Mouse (Mus musculus) kidney, postnatal 4 days (tissue): ENCODE data around the gene Pip5k1a.
"Not testable (repeated sequence)": the region's sequence is repeated elsewhere in the genome, so short reads cannot be mapped to it uniquely, and the experiment has no call there.

Experiments
- DNase-seq, 2 experiments: peaks; one replicate each; pipeline ENCODE4 v3.0.0; 2021; ENCODE audit warnings: mixed read lengths in 2 of 2

Gene Pip5k1a

DNA sequence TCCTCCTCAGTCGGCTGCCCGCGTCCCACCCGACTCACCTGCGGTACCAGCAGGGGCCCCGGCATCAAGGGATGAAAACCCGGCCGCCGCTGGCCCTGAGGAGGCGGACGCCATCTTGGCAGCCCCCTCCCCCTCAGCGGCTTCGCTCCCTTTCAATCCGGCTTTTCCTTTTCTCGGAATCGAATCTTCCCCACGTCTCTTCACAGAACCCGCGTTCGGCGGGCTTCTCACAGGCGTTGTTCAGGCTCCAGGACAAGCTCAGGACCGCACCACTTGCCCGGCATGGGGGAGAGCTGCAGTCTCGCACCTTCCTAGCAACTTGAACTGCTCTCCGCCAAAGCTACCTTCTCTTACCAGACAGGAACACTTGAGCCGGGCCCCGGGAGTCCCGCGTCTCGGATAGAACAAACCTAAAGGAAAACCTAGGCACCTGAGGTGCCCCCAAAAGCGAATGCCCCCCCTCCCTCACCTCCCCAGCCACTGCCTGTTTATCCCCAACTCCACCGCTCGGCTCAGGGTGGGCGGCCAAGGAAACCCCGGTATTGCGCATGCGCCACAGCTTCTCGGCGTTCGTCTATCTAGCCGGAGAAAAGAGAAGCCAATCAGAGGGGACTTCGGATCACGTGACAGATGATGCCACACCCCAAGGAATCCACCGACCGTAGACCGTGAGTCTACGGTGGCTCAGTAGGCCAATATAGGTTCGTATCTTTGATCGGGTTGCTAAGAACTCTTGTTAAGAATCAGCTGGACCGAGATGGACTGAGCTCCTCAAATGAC lies at the start of gene Pip5k1a:
Pip5k1a (minus strand) TSS at position 593 of the 780 bp plus-strand sequence.
- DNase-seq, result peak; percentile 97 to 98

DNA sequence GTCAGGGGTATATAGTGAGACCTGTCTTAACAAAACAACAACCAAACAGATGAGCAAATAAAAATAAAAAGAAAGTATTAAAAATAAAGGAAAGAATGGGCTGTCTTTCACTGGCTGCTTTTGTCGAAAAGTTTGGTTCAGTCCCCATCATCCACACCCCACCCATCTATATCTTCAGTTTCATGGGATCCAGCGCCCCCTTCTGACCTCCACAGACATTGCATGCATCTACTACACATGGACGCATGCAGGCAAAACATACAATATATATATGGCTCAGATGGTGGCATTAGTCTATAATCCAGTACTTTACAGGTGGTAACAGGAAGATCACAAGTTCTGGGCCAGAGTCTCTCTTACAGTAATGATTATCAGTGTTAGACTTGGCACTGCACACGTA lies 47.1 kb upstream of the Pip5k1a start:
- peak; percentile 64 to 67 for DNase-seq

DNA sequence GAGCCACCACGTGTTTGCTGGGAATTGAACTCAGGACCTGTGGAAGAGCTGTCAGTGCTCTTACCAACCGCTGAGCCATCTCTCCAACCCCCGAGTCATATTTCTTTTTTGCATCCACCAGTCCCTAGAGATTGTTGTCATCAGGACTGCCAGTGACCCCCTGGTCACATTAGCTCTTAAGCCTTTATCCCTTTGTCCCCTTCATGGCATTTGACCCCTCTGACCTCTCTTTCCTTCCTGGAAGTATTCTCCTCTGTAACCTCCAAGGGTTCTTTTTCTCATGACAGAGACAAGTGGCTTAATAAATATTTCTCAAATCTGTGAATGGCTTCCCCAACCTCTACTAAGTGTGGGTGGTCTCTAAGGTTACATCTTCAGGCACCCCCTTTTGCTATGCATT lies 41.2 kb upstream of the Pip5k1a start:
- DNase-seq, result no peak

DNA sequence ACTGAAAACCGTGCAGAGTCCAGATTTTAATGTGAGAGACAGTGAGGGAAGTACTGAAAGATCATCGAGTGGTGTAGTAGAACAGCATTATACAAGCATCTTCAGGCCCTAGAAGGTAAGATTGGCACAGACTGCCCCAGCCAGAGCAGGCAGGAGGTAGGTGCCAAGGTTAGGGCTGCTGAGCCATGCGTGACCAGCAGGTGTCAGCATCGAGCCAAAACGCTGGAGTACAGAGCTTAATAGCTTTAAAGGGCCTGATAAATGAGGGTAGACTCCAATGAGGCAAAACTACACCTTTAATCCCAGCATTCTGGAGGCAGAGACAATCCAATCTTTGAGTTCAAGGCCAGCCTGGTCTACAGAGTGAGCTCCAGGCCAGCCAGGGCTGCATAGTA lies 35.9 kb upstream of the Pip5k1a start:
- DNase-seq, result peak; percentile 92 to 93

DNA sequence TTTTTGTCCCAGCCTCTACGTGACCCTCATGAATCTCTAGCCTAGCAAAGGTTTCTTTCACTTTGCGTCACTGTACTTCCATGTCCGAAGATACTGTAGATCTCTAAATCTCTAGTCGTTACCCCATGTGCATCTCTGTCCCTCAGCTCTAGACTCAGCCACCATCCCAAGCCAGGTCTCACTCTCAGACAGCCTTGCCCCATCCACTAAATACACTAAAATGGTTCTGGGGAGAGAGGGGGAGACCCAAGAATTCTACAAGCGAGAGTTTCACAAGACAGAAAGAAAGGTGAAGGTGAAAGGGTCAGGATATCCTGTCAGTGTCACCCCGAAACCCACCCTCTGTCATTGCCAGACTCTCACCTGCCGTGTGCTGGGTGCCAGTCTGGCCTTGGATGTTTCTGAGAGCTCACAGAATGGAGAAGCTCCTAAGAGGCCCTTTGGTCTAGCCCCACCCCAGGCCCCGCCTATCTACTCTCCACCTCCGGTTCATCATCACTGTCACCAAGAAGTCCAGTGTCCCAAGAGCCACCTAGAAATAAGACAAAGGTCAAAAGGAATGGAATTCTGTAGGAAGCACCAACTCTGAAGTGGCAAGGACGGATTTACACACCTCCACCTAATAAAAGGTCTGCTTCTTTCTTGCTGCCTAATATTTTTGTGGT lies 35.4 kb upstream of the Pip5k1a start, which contains the start of gene Tnfaip8l2:
Tnfaip8l2 (minus strand) TSS at position 409 of the 665 bp plus-strand sequence.
- DNase-seq, result no peak

DNA sequence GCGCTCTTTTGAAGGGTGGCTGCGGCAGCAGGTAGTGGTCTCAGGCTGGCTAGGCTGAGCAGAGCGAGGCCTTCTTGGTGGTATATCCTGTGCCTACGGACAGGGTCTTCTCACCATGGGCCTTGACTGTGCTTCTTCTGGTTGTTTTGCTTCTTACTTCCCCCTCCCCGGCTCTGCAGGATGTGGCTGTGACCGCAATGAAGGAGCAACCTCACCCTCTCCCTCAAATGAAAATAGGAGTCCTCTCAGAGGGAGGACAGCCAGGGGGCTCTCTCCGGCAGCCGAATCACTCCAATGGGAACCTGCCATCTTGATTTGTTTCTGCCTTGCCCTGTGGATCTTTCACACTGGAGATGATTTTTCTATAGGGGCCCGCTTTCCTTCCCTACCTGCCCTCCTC lies 34.7 kb upstream of the Pip5k1a start:
- no peak for DNase-seq

DNA sequence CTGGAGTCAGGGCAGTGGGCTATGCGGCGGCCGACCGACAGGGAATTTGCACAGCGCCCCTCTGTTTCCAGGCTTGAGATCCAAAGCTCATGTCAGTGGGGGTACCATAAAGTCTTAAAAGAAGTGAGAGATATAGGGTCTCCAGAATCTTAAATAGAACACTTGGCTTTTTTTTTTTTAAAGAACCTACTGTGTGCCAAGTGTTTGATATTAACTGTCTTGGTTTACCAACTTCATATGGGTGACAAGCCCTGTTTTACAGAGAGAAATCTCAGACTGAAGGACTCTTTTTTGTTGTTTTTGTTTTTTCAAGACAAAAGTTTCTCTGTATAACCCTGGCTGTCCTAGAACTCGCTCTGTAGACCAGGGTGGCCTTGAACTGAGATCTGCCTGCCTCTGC lies 34.1 kb upstream of the Pip5k1a start:
- no peak for DNase-seq

DNA sequence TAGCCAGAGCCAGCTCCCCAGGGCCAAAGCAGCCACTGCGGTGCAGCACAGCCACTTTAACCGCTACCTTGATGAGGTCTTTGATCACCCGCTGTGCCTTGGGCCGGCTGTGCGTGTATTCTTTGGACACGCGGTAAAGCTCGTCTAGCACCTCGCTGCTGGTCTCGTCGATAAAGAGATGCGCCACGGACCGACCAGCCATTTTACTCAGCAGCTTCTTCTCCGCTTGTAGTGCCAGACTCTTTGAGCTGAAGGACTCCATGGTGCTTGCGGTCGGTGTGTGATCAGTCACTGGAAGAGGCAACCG lies 33.5 kb upstream of the Pip5k1a start:
- DNase-seq, result no peak

DNA sequence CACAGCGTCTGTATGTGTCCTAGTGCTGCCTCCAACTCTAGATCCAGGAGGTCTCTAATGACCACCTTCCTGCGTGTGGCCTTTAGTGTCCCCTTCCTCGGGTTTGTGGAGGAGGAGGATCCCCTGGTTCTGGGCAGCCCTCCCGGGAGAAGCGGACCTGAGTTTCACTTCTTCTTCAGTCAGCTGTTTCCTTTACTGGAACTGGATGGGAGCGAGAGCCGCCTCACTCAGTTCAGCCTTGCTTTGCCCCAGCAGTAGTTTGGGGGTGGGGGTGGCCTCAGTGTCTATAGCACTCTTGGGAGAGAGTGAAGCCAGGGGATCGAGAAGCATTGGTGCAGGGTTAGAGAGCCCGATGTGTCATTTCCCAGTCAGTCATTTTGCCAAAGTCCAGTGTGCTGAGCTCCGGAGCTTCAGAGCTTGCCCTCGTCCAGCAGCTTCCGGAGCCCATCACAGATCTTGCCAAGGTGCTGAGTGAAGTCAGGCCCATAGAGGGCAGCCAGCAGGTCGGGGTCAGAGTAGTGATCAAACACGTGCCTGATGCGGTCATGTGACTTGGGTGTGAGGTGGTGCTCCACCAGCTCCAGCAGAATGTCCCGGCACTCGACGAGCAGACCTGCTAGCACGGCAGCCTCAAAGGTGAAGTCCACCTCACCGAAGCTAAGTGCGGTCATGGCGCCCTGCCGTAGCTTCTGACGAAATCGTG lies 33.0 kb upstream of the Pip5k1a start:
- DNase-seq, result no peak

DNA sequence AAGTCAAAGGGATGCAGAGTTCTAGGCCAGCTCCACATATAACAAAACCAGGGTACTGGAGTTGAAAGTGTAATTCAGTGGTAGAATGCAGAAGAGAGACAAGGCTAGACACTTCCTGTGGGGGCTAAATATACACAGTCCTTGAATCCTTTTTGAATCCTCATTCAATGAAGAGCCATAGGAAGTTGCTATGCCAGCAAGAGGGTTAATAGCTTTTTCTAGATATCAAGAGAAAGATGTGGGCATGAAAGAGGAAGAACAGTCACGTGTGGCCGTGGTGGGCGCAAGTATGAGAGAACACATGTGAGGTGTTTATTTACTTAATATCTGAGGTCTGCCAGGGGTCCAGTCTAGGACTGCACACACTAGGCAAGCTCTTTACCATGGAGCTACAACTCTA lies 29.6 kb upstream of the Pip5k1a start:
- no peak for DNase-seq

DNA sequence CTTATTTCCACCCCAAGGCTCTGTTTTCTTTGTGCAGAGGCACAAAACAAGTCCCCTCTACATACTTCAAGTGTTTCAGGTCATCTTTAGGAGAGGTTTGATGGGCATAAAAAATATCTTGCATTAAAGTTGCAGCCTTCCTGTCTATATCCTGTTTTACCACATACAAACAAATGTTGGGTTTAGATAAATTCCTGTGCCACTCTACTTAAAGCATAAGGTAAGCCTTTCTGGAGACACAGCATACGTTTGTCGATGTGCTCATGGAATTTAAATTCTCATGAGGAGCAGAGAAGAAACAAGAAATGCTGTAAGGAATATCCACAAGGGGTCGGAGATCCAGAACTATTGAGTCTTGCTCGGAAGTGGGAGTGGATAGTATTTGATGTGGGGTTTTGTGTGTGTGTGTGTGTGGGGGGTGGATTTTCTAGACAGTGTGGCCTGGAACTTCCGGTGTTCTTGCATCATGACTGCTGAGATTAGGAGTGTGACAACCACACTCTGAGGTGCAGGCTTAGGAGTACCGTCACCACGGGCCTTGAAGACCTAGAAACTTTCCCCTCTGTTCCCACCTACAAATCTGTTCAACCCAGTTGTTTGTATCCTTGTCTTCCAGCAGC lies 28.8 kb upstream of the Pip5k1a start:
- DNase-seq, result no peak

DNA sequence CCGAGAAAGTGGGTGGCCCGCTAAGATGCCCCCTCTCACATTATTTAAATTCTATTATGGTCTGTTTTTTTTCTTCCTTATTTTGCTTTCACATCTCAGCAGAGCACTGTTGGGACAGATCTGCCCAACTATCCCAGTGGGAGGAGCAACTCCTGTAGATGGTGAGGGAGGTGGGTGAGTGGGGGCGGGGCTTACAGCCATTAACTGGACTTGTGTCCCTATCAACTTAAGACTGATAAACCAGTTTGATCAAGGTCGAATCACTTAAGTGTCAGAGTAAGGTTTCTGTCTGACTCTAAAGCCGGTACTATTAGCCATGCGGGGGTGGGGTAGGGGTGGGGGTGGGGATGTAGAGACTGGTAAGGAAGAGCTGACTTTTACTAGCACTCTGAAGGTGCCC lies 28.3 kb upstream of the Pip5k1a start:
- peak; percentile 79 to 83 for DNase-seq

DNA sequence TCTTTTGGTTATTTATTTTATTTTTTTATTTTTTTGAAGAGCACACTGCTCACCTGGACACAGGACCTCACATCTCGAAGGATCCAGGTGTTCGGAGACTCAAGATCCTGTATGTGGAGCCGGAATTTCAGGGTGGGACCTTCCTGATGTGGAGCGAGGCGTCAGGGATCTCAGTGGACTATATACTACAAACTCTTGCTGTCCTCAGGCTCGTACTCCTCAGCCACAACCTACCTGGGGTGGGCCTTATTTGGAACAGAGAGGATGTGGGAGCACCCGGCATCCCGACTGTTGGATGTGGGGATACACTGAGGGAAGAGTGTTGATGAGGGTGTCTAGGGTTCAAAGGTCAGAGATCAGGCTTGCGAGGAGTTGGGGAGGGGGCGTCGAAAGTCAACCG lies 27.4 kb upstream of the Pip5k1a start:
- not testable (repeated sequence) for DNase-seq

DNA sequence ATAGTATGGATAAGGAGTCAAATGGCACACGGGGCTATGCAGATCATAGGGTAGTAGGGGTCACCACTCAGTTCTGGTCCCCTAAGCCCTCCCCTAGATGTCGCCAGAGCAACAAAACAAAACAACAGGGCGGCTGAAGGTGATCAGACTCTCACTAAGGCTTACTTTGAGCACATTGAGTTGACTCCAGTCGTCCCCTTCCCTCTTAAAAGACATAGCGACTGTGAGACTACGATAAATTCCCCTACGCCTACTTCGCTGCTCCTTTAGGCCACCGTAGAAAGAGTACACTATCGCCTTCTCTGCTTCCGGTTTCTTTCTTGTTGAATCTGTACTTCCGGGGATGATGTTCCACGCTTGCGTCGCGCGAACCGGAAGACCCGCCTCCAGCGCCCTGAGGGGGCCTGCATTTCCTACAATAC lies 27.0 kb upstream of the Pip5k1a start, which contains the start of the genes Scnm1 and Lysmd1:
Scnm1 (minus strand) TSS at position 332 of the 422 bp plus-strand sequence.
Lysmd1 (plus strand) TSS at position 409 of the 422 bp plus-strand sequence.
- DNase-seq, result peak; percentile 89 to 93

DNA sequence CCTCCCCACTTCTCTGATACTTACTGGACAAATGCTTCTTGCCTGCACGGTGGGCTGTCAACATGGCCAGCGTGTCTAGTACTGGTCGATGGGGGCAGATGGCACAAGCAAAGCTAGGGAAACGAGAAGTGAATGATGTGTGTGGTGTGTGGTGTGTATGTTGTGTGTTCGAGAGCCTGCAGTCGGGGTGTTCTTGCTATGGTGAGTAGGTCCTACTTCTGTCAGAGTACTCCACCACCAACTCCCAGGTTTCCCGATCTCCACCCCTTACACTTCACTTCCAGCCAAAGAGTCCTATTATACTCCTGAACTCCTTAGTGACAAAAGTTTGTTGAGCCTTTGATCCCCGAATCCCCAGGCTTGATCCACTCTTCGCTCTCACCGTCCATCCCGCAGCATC lies 26.4 kb upstream of the Pip5k1a start:
- DNase-seq, result no peak

DNA sequence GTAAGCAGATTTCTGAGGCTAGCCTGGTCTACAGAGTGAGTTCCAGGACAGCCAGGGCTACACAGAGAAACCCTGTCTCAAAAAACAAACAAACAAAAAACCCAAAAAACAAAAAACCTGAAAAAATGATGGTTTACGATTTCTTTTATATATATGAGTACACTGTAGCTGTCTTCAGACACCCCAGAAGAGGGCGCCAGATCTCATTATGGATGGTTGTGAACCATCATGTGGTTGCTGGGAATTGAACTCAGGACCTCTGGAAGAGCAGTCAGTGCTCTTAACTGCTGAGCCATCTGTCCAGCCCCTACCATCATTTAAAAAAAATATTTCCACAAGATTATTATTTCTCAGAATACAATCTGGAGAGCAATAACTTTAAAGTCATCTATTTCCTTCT lies 25.7 kb upstream of the Pip5k1a start:
- not testable (repeated sequence) for DNase-seq

DNA sequence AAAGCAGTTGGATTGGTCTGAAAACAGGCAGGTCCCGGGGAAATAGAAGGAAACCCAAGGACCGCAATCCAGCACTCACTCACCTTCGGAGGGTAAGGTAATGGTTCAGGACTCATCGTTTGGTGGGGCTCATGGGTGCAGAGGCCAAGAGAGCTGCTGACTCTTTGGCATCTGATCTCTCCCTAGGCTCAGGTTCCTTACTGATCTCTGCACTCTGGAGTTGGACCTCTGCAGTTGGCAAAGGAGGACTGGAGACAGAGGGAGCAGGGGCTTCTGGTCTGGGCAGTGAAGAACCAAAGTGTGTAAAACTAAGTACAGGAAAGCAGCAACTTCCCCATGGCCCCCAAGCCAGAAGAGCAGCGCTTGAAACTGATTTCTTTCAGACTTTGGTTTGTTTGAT lies 23.4 kb upstream of the Pip5k1a start:
- no peak for DNase-seq

DNA sequence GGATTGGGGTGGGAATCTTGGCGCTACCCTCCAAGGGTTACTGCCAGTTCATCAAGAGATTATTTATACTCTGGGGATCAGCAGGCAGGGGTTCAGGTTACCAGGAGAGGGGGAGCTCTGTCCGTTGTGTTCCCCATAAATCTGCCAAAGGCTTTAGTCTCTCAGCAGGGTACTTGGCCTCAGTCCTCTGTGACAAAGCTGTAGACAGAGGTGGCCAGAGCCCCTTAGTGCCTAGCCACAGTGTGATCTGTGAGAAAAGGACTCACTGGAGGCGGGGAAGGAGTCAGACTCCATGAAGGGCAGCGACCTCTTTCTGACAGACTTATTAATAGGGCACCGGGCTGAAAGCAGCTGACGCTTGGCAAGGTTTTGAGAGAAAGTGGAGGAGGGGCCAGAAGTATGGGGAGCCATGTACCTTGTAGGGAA lies 22.5 kb upstream of the Pip5k1a start:
- peak; percentile 44 to 67 for DNase-seq

DNA sequence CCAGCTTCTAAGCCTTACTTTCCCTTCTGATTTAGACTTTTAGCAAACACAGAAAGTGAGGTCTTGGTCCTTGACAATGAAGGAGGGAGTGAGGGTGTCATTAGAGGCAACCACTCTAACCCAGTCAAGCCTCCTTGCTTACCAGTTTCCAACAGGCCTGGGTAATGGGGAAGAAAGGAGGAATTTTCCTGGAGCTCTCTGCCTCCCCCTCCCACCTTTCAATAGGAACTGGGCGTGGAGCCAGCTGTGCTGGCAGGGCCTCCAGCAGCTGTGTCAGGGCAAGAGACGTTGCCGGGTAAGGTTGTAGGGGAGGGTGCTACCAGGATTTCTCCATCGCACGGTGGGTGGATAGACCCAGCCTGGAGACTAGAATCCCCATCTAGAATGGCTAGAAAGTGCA lies 18.2 kb upstream of the Pip5k1a start:
- peak; percentile 68 to 77 for DNase-seq

DNA sequence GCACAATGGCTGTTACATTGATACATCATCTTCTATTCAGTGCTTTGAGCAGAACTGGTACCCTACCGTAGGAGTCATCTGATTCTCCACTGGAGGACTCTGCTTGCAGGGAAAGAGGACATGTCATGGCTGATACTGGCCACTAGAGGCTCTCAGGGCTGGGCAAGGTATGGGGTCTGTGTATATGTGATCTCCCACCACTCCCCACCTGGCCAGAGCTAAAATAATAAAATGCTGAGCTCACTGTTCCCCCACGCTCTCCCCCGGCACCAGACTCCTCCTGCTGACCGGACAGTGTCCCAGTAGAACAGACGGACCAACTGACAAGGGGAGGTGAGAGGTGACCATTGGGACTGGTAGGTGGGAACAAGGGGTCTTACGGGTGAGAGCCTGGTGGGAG lies 17.5 kb upstream of the Pip5k1a start, which contains the start of gene Tmod4:
Tmod4 (plus strand) TSS at position 231 of the 400 bp plus-strand sequence.
- DNase-seq, result peak; percentile 34 to 53

DNA sequence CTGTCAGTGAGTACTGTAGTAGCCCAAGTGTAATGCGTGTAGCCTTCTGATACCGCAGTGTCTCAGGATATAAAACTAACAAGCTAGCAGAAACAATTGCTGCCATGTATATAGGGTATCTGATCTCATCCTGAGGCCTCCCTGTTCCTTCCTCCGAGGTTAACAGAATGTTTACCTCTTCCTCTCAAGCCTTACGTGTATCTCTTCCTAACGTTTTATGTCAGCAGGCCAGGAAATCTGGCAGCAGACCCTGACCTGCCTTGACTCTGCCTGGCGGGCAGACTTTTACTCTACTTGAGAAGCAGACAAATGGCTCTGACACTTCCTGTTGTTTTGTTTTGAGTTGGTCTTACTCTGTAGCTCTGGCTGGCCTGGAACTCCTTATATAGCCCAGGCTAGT lies 14.8 kb upstream of the Pip5k1a start:
- DNase-seq, result peak in 1 of 2 experiments; percentile 35

DNA sequence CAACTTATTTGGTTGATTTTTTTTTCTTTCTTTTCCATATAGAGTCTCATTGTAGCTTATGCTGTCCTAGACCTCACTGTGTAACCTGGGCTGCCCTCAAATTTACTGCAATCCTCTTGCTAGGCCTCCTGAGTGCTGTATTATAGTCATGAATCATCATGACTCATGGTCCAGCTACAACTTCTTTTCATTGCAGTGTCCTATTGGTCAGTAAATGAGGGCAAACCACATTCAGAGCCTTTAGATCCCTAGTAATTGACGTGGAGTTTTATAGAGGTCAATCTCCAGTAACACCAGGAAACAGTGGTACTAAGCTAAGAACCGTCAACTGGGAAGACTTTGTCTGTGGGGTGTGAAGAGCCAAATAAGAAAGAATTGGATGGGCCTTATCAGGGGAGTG lies 11.0 kb upstream of the Pip5k1a start:
- DNase-seq, result no peak

DNA sequence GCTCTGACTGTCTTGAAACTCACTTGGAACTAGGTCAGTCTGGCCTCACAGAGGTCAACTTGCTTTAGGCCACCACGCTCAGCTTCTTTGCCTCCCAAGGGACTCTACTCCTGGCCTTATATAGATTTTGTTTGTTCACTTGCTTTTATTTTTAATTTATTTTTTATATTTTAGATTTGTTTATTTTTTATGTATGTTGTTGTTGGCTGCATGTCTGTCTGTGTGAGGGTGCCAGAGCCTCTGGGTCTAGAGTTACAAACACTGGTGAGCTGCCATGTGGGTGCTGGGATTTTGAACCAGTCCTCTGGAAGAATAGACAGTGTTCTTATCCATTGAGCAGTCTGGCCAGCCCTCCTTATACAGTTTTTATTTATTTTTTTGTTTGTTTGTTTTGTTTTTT lies 6.0 kb upstream of the Pip5k1a start:
- DNase-seq, result no peak
